Mouse (Mus musculus): ENCODE measurements at regions not wholly inside any gene's neighbourhood (a gene's known extent, or its start where the extent isn't known, plus 50 kb on each side); places are given as distances from the start of the nearest gene placed in this dataset.
"Not testable (repeated sequence)": the region's sequence is repeated elsewhere in the genome, so short reads cannot be mapped to it uniquely, and the experiment has no call there.

DNA sequence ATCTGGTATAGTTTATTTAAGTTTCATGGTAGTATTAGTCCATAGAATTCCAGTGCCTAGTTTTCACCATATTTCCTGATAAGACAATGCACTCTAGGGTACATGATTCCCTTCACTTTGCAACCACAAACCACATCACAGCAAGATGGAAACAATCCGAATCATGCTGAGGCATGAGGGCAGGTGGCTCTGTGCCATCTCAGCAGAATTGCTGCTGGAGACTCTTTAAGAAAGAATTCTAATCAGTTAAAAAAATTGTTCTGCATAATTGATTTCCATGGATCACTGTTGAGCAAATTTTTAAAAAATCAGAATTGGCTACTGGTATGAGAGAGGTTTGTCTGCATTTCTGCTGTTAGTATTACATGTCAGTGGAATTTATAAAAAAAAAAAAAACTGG, 1451.1 kb upstream of the Pcdh20 start:
- peak; percentile 6 to 16 for DNase-seq

DNA sequence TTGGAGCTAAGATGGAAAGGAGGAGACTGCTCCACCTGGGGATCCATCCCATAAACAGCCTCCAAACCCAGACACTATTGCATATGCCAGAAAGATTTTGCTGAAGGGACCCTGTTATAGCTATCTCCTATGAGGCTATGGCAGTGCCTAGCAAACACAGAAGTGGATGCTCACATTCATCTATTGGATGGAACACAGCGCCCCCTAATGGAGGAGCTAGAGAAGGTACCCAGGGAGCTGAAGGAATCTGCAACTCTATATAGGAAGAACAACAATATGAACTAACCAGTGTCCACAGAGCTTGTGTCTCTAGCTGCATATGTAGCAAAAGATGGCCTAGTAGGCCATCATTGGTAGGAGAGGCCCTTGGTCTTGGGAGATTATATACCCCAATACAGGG, 1449.4 kb upstream of the Pcdh20 start:
- peak; percentile 19 to 21 for DNase-seq

DNA sequence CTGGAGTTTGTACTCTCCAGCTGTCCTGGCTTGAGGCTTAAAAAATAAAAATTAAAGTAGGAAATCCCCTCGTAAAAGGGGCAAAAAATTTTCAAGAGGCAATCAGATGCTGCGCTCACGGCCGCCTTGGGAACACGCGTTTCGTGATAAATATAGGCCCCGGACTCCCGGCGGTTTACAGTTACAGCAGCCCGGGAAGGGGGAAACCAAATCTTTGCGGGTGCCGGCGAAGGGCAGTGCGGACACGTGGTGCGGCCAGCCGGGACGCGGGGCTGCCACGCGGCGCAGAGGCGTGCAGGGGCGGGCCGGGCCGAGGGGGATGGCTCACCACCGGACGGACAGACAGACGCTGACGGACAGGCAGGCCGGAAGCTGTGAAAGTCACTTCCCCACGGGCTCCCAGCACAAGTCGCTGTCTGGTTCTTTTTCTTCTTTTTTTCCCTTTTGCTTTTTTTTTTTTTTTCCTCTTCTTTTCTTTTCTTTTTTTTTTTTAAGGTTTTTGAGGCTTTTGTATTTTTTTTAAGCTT, 1427.6 kb upstream of the Pcdh20 start:
- not testable (repeated sequence) for DNase-seq

DNA sequence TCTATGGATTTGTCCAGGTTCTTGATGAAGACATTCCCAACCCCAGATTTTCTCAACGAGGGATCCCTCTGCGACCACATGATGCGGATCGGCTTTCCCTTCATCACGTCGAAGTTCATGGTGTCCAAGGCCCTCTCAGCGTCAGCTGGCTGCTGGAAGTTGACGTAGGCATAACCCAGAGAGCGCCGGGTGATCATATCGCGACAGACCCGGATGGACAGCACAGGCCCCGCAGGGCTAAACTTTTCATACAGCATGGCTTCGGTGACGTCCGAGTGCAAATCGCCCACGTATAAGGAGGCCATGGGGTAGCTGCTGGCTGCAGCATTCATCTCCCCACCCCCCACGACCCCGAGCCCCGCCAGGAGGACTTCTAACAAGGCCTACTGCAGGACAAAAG, 1426.9 kb upstream of the Pcdh20 start:
- not testable (repeated sequence) for DNase-seq

DNA sequence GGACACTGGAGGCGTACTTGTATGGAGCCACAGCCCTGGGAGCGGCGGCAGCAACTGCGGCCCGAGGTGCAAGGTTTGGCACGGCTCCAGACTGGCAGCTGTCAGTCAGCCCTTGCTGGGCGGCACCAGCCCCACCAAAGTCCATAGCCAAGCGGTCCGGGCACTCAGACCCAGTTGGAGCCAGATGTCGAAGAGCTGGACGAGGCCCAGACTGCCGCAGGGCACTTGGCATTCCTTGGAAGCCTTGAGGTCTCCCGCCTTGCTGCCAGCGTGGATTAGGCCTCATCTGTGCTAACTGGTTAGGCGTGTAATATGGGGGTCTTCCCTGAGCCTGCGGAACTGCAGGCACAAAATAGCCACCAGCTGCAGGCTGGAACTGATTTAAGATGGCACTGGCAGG, 1425.7 kb upstream of the Pcdh20 start:
- DNase-seq: peak; percentile 82 to 88

All from cerebellum, postnatal 10 days (tissue).